Mouse (Mus musculus): ENCODE results near the gene Mroh2a. TPM values are rescaled to one million over a fixed set of nuclear protein-coding genes. Genes with fewer than 3 reads are reported as not detected.
"Not testable (repeated sequence)": the region's sequence is repeated elsewhere in the genome, so short reads cannot be mapped to it uniquely, and the experiment has no call there.

The Mroh2a gene
- total RNA-seq, 4 experiments from 2014 or later: 0.10 to 0.16 TPM; not detected in 2

- no peak for DNase-seq
These were observed 7.7 kb upstream of the Mroh2a start for GRCm38 (mm10) chr1:88219054-88219453.

GRCm38 (mm10) chr1:88220336-88220735, 6.5 kb upstream of the Mroh2a start:
- no peak for DNase-seq

- no peak for DNase-seq
These were observed 4.6 kb upstream of the Mroh2a start for GRCm38 (mm10) chr1:88222216-88222615.

- not testable (repeated sequence) for DNase-seq
These were observed 3.7 kb upstream of the Mroh2a start for GRCm38 (mm10) chr1:88223011-88223515.

- DNase-seq: no peak
These were observed 3.2 kb upstream of the Mroh2a start for GRCm38 (mm10) chr1:88223591-88223990.

GRCm38 (mm10) chr1:88224029-88224776, 2.6 kb upstream of the Mroh2a start:
- DNase-seq: peak; percentile 61

GRCm38 (mm10) chr1:88225301-88225700, 1.5 kb upstream of the Mroh2a start:
- DNase-seq: not testable (repeated sequence)

GRCm38 (mm10) chr1:88225741-88226140, 1.0 kb upstream of the Mroh2a start:
- no peak for DNase-seq

- DNase-seq: no peak
These were observed 696 bp downstream of the Mroh2a start for GRCm38 (mm10) chr1:88227482-88227881.

GRCm38 (mm10) chr1:88228121-88228520, 1.3 kb downstream of the Mroh2a start:
- no peak for DNase-seq

- DNase-seq: no peak
These were observed 2.8 kb downstream of the Mroh2a start for GRCm38 (mm10) chr1:88229566-88229965.

GRCm38 (mm10) chr1:88229986-88230385, 3.2 kb downstream of the Mroh2a start:
- no peak for DNase-seq

- DNase-seq: no peak
These were observed 3.6 kb downstream of the Mroh2a start for GRCm38 (mm10) chr1:88230421-88230820.

- no peak for DNase-seq
These were observed 4.4 kb downstream of the Mroh2a start for GRCm38 (mm10) chr1:88230981-88231802.

GRCm38 (mm10) chr1:88231803-88232499, 5.2 kb downstream of the Mroh2a start:
- DNase-seq: no peak

- no peak for DNase-seq
These were observed 6.0 kb downstream of the Mroh2a start for GRCm38 (mm10) chr1:88232664-88233380.

GRCm38 (mm10) chr1:88233421-88234247, 6.8 kb downstream of the Mroh2a start:
- no peak for DNase-seq

GRCm38 (mm10) chr1:88234248-88234610, 7.4 kb downstream of the Mroh2a start:
- DNase-seq: no peak

- DNase-seq: no peak
These were observed 7.9 kb downstream of the Mroh2a start for GRCm38 (mm10) chr1:88234646-88235045.

- no peak for DNase-seq
These were observed 8.5 kb downstream of the Mroh2a start for GRCm38 (mm10) chr1:88235046-88235893.
